Mouse (Mus musculus): ENCODE data around the gene Nova1. TPM values are rescaled to one million over a fixed set of nuclear protein-coding genes. Genes with fewer than 3 reads are reported as not detected.

Nova1 gene
- polyA plus RNA-seq (2016; fragmentation: Nextera tagmentation; extraction: Ambion mirVana): 46.2 and 52.1 TPM in 2 replicates

DNA sequence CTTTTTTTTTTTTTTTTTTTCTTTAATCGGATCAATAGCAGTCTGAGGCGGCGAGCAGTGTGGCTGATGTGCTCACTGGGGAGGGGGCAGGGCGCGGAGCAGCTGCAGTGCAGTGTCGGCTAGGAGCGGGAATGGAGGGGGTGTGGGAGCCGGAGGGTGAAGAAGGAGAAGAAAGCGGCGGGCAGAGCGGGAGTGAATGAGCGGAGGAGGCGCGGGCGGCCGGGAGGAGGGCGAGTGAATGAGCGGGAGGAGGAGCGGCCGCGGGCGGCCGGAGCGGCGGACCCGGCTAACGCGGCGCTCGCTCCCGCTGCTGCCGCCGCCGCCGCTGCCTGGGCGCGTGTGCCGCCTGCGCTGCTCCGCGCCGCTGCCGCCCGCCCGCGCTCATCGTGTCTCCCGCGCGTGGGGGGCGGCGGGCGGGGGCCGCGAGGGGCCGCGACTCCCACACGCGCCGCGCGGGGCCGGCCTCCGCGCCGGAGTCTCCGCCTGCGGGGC is at the start of gene Nova1:
Nova1 (minus strand) TSS at position 74 of the 492 bp plus-strand sequence.
- WGBS: under 1% methylated on average over 25 of the region's 68 CpGs
- Histone ChIP-seq H3K27me3 (no peaks in the 10 kb centered on the region), H3K9ac (peak within 1 kb of the TSS; percentile 91), H3K4me3 (peak within 1 kb of the TSS; percentile 65), H3K27ac (peak within 1 kb of the TSS; percentile 98), H3K9me3 (replicated peaks) (no peaks in the 10 kb centered on the region), H3K36me3 (no peaks in the 10 kb centered on the region), H3K4me2 (replicated peaks) (peak within 1 kb of the TSS; percentile 63), H3K4me1 (0 out of 2 replicates have a peak, but pooled peaks cover 6% of the 10 kb centered on the region)
- ATAC-seq (ENCODE audit: low FRiP score): peak; percentile 89

DNA sequence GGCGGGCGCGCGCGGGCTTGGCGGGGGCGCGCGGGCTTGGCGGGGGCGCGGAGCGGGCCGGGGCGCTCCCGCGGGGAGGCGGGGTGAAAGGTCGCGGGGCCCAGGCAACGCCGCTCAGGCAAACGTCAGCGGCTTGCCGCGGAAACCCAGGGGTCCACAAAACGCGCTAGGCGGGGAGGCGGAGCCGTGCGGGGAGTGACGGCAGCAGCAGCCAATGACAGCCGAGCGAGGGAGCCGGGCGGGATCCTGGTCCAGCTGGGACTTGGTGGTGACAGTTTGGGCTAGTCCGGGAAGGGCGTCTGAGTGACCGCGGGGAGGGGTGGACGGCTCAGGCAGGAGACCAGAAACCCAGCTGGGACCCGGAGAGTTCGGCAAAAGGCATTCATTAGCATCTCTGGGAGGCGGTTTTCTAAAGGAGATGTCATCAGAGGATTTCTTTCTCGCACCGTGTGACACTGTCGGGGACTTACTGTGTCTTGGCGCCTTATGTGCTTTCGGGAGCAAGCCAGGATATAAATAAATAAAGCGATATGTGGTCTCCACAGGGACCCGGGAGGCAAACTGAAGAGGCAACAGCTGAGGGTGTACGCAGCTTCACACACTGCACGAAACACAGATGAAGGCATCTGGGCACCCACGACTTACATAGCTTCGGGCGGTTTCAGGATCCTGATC is 756 bp upstream of the Nova1 start:
- 1% methylated on average over 57 of the region's 57 CpGs for WGBS
- no peaks in the 10 kb centered on the region for H3K36me3 ChIP-seq
- H3K9ac ChIP-seq: peak overlapping the region; percentile 91

DNA sequence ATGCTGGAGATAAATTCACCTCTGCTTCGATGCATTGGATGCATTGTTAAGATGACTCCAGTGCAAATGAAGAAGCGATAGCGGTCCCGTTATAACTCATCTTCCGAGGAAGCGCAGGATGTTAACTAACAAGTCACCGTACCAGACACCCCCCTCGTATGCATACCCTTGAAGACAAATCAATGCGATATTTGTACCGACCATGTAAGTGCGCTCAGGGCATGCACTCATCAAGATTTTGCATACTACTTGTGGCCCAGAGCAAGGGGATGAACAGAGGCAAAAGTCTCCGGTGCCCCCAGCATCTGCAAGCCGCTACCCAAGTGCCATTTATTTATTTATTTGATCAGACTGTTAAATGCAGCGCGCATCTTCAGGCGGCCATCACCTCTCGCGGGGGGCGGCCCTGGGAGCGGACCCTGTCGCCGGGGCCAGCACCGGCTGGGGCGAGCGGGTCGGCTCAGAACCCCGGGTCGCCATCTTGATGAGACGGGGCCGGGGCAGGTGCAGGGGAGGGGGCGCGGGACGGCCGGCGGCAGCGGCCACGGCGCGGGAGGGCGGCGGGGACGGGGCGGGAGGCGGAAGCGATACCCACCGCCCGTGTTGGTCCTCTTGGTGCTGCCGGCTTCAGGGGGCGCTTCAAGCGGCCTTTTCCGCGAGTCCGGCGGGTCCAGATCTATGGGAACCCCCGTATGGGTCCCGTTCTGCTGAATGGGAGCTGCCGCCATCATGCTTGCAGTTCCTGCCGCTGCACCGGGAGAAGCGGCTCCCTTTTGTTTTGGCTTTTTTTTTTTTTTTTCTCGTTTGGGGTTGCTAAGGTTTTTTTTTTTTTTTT is 491 bp downstream of the Nova1 start:
- H3K27ac ChIP-seq: peak overlapping the region; percentile 98
- H3K9me3 ChIP-seq (replicated peaks): no peaks in the 10 kb centered on the region
- under 1% methylated on average over 59 of the region's 61 CpGs for WGBS
- peak; percentile 49 for ATAC-seq (ENCODE audit: low FRiP score)
- peak overlapping the region; percentile 63 for H3K4me2 ChIP-seq (replicated peaks)
- H3K36me3 ChIP-seq: no peaks in the 10 kb centered on the region
- 0 out of 2 replicates have a peak, but pooled peaks cover 6% of the 10 kb centered on the region for H3K4me1 ChIP-seq
- H3K9ac ChIP-seq: peak overlapping the region; percentile 91
- no peaks in the 10 kb centered on the region for H3K27me3 ChIP-seq
- peak overlapping the region; percentile 65 for H3K4me3 ChIP-seq

More for the DNA sequence above, 756 bp upstream of the Nova1 start:
- H3K27me3 ChIP-seq: no peaks in the 10 kb centered on the region
- H3K4me2 ChIP-seq (replicated peaks): peak overlapping the region; percentile 63
- peak overlapping the region; percentile 65 for H3K4me3 ChIP-seq
- peak overlapping the region; percentile 98 for H3K27ac ChIP-seq
- no peaks in the 10 kb centered on the region for H3K9me3 ChIP-seq (replicated peaks)
- ATAC-seq (ENCODE audit: low FRiP score): peak; percentile 96
- H3K4me1 ChIP-seq: 0 out of 2 replicates have a peak, but pooled peaks cover 6% of the 10 kb centered on the region

DNA sequence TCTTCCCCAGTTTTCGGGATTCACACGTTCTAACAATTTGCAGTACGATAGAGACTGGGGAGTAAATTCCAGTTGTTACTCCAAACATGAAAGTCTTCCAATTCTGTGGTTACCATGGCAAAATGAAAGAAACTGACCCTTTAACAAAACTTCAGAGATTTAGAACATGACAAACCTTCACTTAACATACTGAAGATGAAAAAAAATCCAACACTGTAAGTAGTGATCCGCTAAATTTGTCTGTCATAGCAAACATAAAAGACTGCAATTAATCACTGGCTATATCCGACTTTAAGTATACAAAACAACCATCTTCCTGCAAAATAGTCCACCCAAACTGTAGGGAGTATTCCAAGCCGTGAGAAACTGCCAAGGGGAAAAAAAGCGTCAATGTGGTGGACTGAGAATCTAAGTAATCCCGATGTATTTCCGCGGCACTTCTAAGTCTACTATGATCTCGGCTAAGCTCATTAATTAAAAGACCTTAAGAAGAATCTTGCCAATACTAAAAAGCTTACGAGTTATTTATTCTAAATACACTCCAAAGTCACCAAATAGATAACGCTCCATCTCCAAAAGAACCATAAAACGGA is 1.4 kb downstream of the Nova1 start:
- H3K27ac ChIP-seq: peak overlapping the region; percentile 98
- H3K4me3 ChIP-seq: peak overlapping the region; percentile 65
- no peaks in the 10 kb centered on the region for H3K9me3 ChIP-seq (replicated peaks)
- peak overlapping the region; percentile 63 for H3K4me2 ChIP-seq (replicated peaks)
- 0 out of 2 replicates have a peak, but pooled peaks cover 6% of the 10 kb centered on the region for H3K4me1 ChIP-seq
- H3K27me3 ChIP-seq: no peaks in the 10 kb centered on the region
- no peaks in the 10 kb centered on the region for H3K36me3 ChIP-seq
- 7% methylated on average over 14 of the region's 14 CpGs for WGBS
- H3K9ac ChIP-seq: peak overlapping the region; percentile 91
- ATAC-seq (ENCODE audit: low FRiP score): no peak

DNA sequence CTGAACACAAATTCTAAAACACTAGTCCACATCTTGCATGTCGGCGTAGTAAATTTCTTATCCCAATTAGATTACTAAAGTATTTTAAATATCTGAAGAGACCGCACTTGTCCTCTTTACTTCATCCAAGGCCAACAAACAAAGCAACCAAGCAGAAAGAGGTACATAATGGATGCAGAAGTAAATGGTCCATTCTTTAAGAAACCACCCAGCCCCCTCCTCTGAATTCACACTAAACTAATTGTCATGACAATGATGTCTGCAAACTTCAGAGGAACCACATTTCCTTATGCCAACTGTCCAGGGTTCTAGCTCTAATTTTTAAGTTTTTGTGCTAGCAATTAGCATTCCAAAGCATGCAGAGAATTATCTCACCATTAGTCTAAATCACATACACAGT is 2.4 kb downstream of the Nova1 start:
- no peaks in the 10 kb centered on the region for H3K27me3 ChIP-seq
- H3K4me1 ChIP-seq: 0 out of 2 replicates have a peak, but pooled peaks cover 6% of the 10 kb centered on the region
- WGBS: 36% methylated on average over 3 of the region's 3 CpGs
- H3K4me3 ChIP-seq: peak overlapping the region; percentile 65
- peak overlapping the region; percentile 63 for H3K4me2 ChIP-seq (replicated peaks)
- no peak for ATAC-seq (ENCODE audit: low FRiP score)
- peak overlapping the region; percentile 91 for H3K9ac ChIP-seq
- no peaks in the 10 kb centered on the region for H3K36me3 ChIP-seq
- peak overlapping the region; percentile 77 for H3K27ac ChIP-seq
- H3K9me3 ChIP-seq (replicated peaks): no peaks in the 10 kb centered on the region

DNA sequence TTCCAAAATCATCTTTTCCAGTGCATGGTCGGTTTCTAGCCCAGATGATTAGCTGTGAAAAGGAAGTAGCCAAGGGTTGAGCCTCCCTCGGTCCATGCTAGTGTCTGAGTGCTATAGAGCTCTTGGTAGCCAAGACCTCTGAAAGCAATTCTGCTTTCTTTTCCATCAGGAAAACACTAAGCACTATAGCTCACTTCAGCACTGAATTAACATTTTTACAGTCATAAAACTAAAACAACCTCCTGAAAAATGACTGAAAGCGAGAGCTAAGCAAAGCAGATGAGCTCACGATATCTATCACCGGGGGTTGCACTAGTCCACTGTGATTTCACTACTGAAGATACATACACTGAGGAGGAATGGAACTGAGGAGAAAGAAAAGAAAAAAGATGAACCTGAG is 3.0 kb downstream of the Nova1 start:
- peak overlapping the region; percentile 63 for H3K4me2 ChIP-seq (replicated peaks)
- H3K36me3 ChIP-seq: no peaks in the 10 kb centered on the region
- ATAC-seq (ENCODE audit: low FRiP score): no peak
- H3K9me3 ChIP-seq (replicated peaks): no peaks in the 10 kb centered on the region
- H3K9ac ChIP-seq: peak overlapping the region; percentile 91
- H3K27ac ChIP-seq: peak overlapping the region; percentile 77
- H3K4me3 ChIP-seq: peak overlapping the region; percentile 65
- H3K27me3 ChIP-seq: no peaks in the 10 kb centered on the region
- 53% methylated on average over 5 of the region's 5 CpGs for WGBS
- 0 out of 2 replicates have a peak, but pooled peaks cover 6% of the 10 kb centered on the region for H3K4me1 ChIP-seq

DNA sequence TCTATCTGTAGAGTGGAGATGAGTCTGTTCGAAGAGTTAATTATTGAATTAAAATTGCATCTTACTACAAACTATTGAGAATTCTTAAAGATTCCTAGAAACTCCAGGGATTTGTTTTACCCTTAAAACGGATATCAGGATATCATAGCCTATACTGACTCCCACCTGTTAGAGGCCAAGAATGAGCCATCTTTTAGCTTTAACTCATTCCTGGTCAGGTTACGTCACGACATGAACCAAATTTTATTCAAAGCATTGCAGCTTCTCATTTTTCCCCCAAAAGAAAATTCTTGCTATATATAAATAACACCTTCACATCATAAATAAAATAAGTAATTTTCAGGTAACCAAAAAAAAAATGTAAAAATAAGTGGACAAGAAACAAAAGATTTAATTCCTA is 3.9 kb downstream of the Nova1 start:
- Histone ChIP-seq H3K27ac (no peak overlapping the region), H3K36me3 (no peaks in the 10 kb centered on the region), H3K4me1 (0 out of 2 replicates have a peak, but pooled peaks cover 4% of the 10 kb centered on the region), H3K9me3 (replicated peaks) (no peaks in the 10 kb centered on the region), H3K4me2 (replicated peaks) (peak overlapping the region; percentile 63), H3K9ac (no peak overlapping the region), H3K27me3 (no peaks in the 10 kb centered on the region), H3K4me3 (peak overlapping the region; percentile 13; the same call in 1 of the 2 replicates)
- WGBS: 78% methylated on average over 4 of the region's 4 CpGs
- no peak for ATAC-seq (ENCODE audit: low FRiP score)

DNA sequence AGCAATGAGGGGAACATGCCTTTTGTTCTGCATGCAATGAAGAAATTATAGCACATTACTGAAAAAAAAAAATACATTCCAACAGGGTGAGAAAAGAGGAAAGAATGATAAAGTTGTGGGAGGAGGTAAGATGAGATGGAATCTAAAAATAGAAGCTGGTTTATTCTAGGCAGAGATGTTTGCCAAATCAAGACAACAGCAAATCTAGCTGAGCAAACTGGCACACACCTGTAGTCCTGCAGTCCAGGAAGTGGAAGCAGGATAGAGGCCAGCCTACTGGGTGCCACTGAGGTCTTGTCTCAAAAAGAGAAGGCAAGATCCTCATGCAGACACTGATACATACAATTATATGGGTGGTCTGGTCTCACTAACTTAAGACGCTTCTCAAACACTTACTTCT is 17.4 kb downstream of the Nova1 start:
- no peaks in the 10 kb centered on the region for H3K36me3 ChIP-seq
- no peak overlapping the region for H3K9ac ChIP-seq
- WGBS: 93% methylated on average over 1 of the region's 1 CpGs
- no peak overlapping the region for H3K4me3 ChIP-seq
- ATAC-seq (ENCODE audit: low FRiP score): no peak
- H3K27me3 ChIP-seq: no peaks in the 10 kb centered on the region
- no peaks in the 10 kb centered on the region for H3K9me3 ChIP-seq (replicated peaks)
- H3K27ac ChIP-seq: no peak overlapping the region
- H3K4me1 ChIP-seq: 0 out of 2 replicates have a peak, but pooled peaks cover 2% of the 10 kb centered on the region
- H3K4me2 ChIP-seq (replicated peaks): no peak overlapping the region

DNA sequence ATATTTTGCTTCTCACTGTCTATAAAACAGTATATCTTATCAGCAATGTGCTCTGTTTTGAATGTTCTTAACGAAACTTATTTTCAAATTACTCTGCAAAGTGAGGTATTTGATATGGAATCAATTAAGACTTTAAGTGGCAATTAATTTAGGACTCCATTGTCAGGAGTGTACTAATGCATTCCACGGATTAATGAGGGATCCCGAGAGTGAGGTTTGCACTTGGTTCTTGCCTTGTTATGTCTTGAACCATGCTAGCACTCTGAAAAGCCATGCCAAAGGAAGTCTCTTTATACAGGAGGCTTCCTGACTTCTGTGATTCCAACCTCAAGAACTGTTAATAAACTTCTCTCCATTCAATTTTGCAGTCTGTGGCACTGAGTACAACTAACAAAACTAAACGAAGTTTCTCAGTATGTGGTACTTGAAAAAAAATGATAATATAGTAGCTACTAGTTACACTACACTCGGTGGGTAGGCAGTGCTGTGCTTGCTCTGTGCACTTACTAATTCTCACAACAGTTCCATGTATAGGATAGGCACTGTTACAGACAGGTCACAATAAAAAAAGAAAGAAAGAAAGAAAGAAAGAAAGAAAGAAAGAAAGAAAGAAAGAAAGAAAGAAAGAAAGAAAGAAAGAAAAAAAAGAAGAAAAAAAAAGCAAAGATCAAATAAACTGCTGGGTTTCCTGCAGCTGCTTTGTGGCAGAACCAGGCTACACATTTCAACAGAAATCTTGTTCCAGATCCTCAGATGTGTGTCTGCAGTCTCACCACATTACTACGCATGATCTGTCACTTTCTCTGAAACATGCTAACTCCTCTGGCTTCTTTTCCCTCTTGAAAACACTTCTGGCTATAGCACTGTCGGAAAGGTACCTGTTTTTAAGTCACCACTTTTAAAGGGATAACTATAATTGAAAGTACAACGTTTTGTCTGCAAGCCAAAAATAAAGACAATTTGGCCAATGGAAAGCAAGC is 36.1 kb downstream of the Nova1 start:
- H3K36me3 ChIP-seq: no peaks in the 10 kb centered on the region
- no peak overlapping the region for H3K27ac ChIP-seq
- no peaks in the 10 kb centered on the region for H3K4me1 ChIP-seq
- no peaks in the 10 kb centered on the region for H3K27me3 ChIP-seq
- WGBS: 71% methylated on average over 8 of the region's 8 CpGs
- no peak overlapping the region for H3K9ac ChIP-seq
- no peaks in the 10 kb centered on the region for H3K9me3 ChIP-seq (replicated peaks)
- H3K4me2 ChIP-seq (replicated peaks): no peak overlapping the region
- no peak for ATAC-seq (ENCODE audit: low FRiP score)
- no peak overlapping the region for H3K4me3 ChIP-seq

DNA sequence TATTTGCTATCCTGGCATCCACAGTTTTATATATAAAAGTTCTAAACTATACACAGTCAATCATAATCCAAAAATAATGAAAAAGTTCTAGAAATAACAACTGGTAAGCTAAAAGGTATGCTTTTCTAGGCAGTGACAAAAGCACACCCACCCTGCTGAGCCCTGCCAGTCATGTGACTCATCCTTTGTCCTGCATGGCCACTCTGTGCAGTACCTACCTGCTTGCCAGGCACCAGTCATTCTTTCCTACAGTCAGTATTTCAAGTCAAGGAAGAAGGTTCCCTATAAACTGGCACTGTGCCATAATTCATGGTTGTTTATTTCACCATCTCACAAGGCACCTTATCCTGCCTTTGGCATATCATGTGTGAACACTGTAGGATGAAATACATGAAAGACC is 37.2 kb downstream of the Nova1 start:
- Histone ChIP-seq H3K9me3 (replicated peaks) (no peaks in the 10 kb centered on the region), H3K36me3 (no peaks in the 10 kb centered on the region), H3K4me3 (no peak overlapping the region), H3K4me2 (replicated peaks) (no peak overlapping the region), H3K4me1 (no peaks in the 10 kb centered on the region), H3K9ac (no peak overlapping the region), H3K27ac (no peak overlapping the region), H3K27me3 (no peaks in the 10 kb centered on the region)
- ATAC-seq (ENCODE audit: low FRiP score): no peak

DNA sequence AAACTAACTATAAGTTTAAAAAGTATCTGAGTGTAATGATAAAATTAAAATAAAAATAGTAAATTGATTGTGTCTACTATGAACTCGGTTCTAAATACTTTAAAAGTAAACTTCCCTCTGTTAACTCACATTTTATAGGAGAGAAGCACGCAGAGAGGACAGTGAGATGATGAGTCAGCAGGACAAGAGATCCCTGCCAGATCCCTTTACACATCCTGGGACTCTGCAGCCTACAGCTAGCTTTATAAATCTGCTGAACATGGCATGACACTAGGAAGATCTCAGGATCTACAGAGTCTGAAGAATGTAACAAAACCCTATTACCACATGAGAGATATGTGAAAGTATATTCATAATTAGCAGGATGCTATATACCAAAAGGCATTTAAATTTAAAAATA is 37.7 kb downstream of the Nova1 start:
- Histone ChIP-seq H3K27ac (no peak overlapping the region), H3K4me1 (no peaks in the 10 kb centered on the region), H3K4me2 (replicated peaks) (no peak overlapping the region), H3K27me3 (no peaks in the 10 kb centered on the region), H3K36me3 (no peaks in the 10 kb centered on the region), H3K9ac (no peak overlapping the region), H3K4me3 (no peak overlapping the region), H3K9me3 (replicated peaks) (no peaks in the 10 kb centered on the region)
- ATAC-seq (ENCODE audit: low FRiP score): no peak
- WGBS: 78% methylated on average over 2 of the region's 2 CpGs
